Mouse (Mus musculus) MEL (cell line): ENCODE measurements around the gene Best1. TPM values are rescaled to one million over a fixed set of nuclear protein-coding genes. Genes with fewer than 3 reads are reported as not detected.
A peak's percentile ranks its signal among the peaks of the same experiment; 100 is the strongest.

ENCODE experiments used
- DNase-seq: peaks from one replicate; pipeline ENCODE4 v3.0.0; 2011; ENCODE audit warnings: low read depth, low spot score
- H3K27ac ChIP-seq: 2 replicates; pipeline ENCODE4 v1.5.1; 2012; ENCODE audit warnings: low read depth, mild to moderate bottlenecking, control low read depth, low read length, moderate library complexity; ENCODE audit not compliant: control insufficient read depth
- H3K27me3 ChIP-seq, 2 experiments: fragments of 150-350 bp in 1 of 2; sonication (generic) in 1 of 2; 2 replicates each; pipeline ENCODE4 v1.6.1; 2012; ENCODE audit warnings: low read length in 2 of 2, mild to moderate bottlenecking in 2 of 2, improper control_type of control experiment in 1 of 2, moderate library complexity in 1 of 2; ENCODE audit not compliant: insufficient read depth in 2 of 2, control insufficient read depth in 1 of 2
- H3K36me3 ChIP-seq, 2 experiments: 2 replicates each; pipeline ENCODE4 v1.6.1; 2012 to 2014; ENCODE audit warnings: low read length in 2 of 2, improper control_type of control experiment in 1 of 2, inconsistent platforms in 1 of 2, mild to moderate bottlenecking in 1 of 2; ENCODE audit not compliant: insufficient read depth in 2 of 2, control insufficient read depth in 1 of 2
- H3K4me1 ChIP-seq, 2 experiments: fragments of 150-350 bp in 1 of 2; sonication (generic) in 1 of 2; 2 replicates each; pipeline ENCODE4 v1.6.1; 2012; ENCODE audit warnings: low read length in 2 of 2, improper control_type of control experiment in 1 of 2, mild to moderate bottlenecking in 1 of 2; ENCODE audit not compliant: insufficient read depth in 2 of 2, control insufficient read depth in 1 of 2
- H3K4me3 ChIP-seq, 2 experiments: fragments of 150-350 bp in 1 of 2; sonication (generic) in 1 of 2; 2 replicates each; pipeline ENCODE4 v1.5.1; 2012; ENCODE audit warnings: low read depth in 2 of 2, low read length in 2 of 2, mild to moderate bottlenecking in 2 of 2, moderate library complexity in 2 of 2, control low read depth in 1 of 2, improper control_type of control experiment in 1 of 2; ENCODE audit not compliant: control insufficient read depth in 1 of 2, insufficient read depth in 1 of 2
- H3K79me2 ChIP-seq: 2 replicates; pipeline ENCODE4 v1.6.1; 2012; ENCODE audit warnings: mild to moderate bottlenecking, low read length, moderate library complexity; ENCODE audit not compliant: control insufficient read depth, poor library complexity, insufficient read depth
- H3K9ac ChIP-seq: 2 replicates; pipeline ENCODE4 v1.6.1; 2012; ENCODE audit warnings: low read depth, mild to moderate bottlenecking, control low read depth, low read length, moderate library complexity; ENCODE audit not compliant: control insufficient read depth, poor library complexity, severe bottlenecking
- H3K9me3 ChIP-seq: fragments of 150-350 bp; sonication (generic); replicated peaks from 2 replicates; pipeline ENCODE4 v1.6.1; 2012; ENCODE audit warnings: mild to moderate bottlenecking, low read length, improper control_type of control experiment, moderate library complexity; ENCODE audit not compliant: insufficient read depth
- CHD1 ChIP-seq: IDR thresholded peaks from 2 replicates; pipeline ENCODE4 v1.6.1; 2012; ENCODE audit warnings: low read depth, mild to moderate bottlenecking, inconsistent platforms, low read length, improper control_type of control experiment
- CHD2 ChIP-seq: IDR thresholded peaks from 2 replicates; pipeline ENCODE4 v1.6.1; 2011; ENCODE audit warnings: low read length, improper control_type of control experiment
- E2F4 ChIP-seq: IDR thresholded peaks from 2 replicates; pipeline ENCODE4 v1.6.1; 2011; ENCODE audit warnings: low read depth, low read length, improper control_type of control experiment, borderline replicate concordance
- EP300 ChIP-seq, 2 experiments: IDR thresholded peaks; 2 replicates each; pipeline ENCODE4 v1.6.1; 2011; ENCODE audit warnings: improper control_type of control experiment in 2 of 2, low read length in 2 of 2, low read depth in 1 of 2, mild to moderate bottlenecking in 1 of 2
- ETS1 ChIP-seq: IDR thresholded peaks from 2 replicates; pipeline ENCODE4 v1.6.1; 2012; ENCODE audit warnings: low read depth, mild to moderate bottlenecking, inconsistent platforms, low read length, improper control_type of control experiment, moderate library complexity
- GATA1 ChIP-seq: IDR thresholded peaks from 2 replicates; pipeline ENCODE4 v1.6.1; 2011; ENCODE audit warnings: low read depth, low read length, improper control_type of control experiment
- HCFC1 ChIP-seq: IDR thresholded peaks from 2 replicates; pipeline ENCODE4 v1.6.1; 2012; ENCODE audit warnings: low read depth, mild to moderate bottlenecking, inconsistent platforms, low read length, improper control_type of control experiment, moderate library complexity
- KAT2A ChIP-seq: conservative IDR thresholded peaks from 2 replicates; pipeline ENCODE4 v1.6.1; 2012; ENCODE audit warnings: low read depth, low read length, improper control_type of control experiment, inconsistent platforms
- MAFK ChIP-seq: IDR thresholded peaks from 2 replicates; pipeline ENCODE4 v1.6.1; 2011; ENCODE audit warnings: low read depth, mild to moderate bottlenecking, low read length, improper control_type of control experiment, borderline replicate concordance
- MAZ ChIP-seq: IDR thresholded peaks from 2 replicates; pipeline ENCODE4 v1.6.1; 2012; ENCODE audit warnings: low read depth, mild to moderate bottlenecking, inconsistent platforms, low read length, improper control_type of control experiment
- MEF2A ChIP-seq: IDR thresholded peaks from 2 replicates; pipeline ENCODE4 v1.6.1; 2014; ENCODE audit warnings: low read depth, mild to moderate bottlenecking, inconsistent platforms, low read length, improper control_type of control experiment; ENCODE audit not compliant: poor library complexity, insufficient replicate concordance, severe bottlenecking; ENCODE audit errors: extremely low read depth
- MXI1 ChIP-seq: IDR thresholded peaks from 2 replicates; pipeline ENCODE4 v1.6.1; 2011; ENCODE audit warnings: mild to moderate bottlenecking, low read depth, low read length, improper control_type of control experiment
- MYB ChIP-seq: IDR thresholded peaks from 2 replicates; pipeline ENCODE4 v1.6.1; 2011; ENCODE audit warnings: mild to moderate bottlenecking, low read depth, low read length, improper control_type of control experiment
- MYC ChIP-seq: IDR thresholded peaks from 2 replicates; pipeline ENCODE4 v1.6.1; 2011; ENCODE audit warnings: low read depth, mild to moderate bottlenecking, low read length, improper control_type of control experiment, moderate library complexity
- NELFE ChIP-seq: IDR thresholded peaks from 2 replicates; pipeline ENCODE4 v1.6.1; 2011; ENCODE audit warnings: low read depth, low read length, improper control_type of control experiment
- NRF1 ChIP-seq: IDR thresholded peaks from 2 replicates; pipeline ENCODE4 v1.6.1; 2014; ENCODE audit warnings: low read depth, mild to moderate bottlenecking, inconsistent platforms, low read length, improper control_type of control experiment, moderate library complexity; ENCODE audit not compliant: poor library complexity, insufficient read depth, severe bottlenecking
- POLR2A ChIP-seq, 2 experiments: IDR thresholded peaks; 2 replicates each; pipeline ENCODE4 v1.6.1; 2011 to 2012; ENCODE audit warnings: low read length in 2 of 2, mild to moderate bottlenecking in 2 of 2, control low read depth in 1 of 2, improper control_type of control experiment in 1 of 2, low read depth in 1 of 2, moderate library complexity in 1 of 2; ENCODE audit not compliant: control insufficient read depth in 1 of 2, insufficient read depth in 1 of 2, poor library complexity in 1 of 2
- POLR2AphosphoS2 ChIP-seq: IDR thresholded peaks from 2 replicates; pipeline ENCODE4 v1.6.1; 2011; ENCODE audit warnings: low read length, improper control_type of control experiment
- SIN3A ChIP-seq: IDR thresholded peaks from 2 replicates; pipeline ENCODE4 v1.6.1; 2012; ENCODE audit warnings: low read length, improper control_type of control experiment, inconsistent platforms
- SMC3 ChIP-seq: IDR thresholded peaks from 2 replicates; pipeline ENCODE4 v1.6.1; 2011; ENCODE audit warnings: low read depth, low read length, improper control_type of control experiment
- TBP ChIP-seq: IDR thresholded peaks from 2 replicates; pipeline ENCODE4 v1.8.0; 2011; ENCODE audit warnings: low read depth, low read length, improper control_type of control experiment
- USF1 ChIP-seq: IDR thresholded peaks from 2 replicates; pipeline ENCODE4 v1.6.1; 2014; ENCODE audit warnings: low read depth, mild to moderate bottlenecking, inconsistent platforms, low read length, improper control_type of control experiment, moderate library complexity
- ZC3H11A ChIP-seq: IDR thresholded peaks from 2 replicates; pipeline ENCODE4 v1.6.1; 2012; ENCODE audit warnings: low read depth, mild to moderate bottlenecking, inconsistent platforms, low read length, improper control_type of control experiment
- ZKSCAN1 ChIP-seq: IDR thresholded peaks from 2 replicates; pipeline ENCODE4 v1.6.1; 2012; ENCODE audit warnings: low read depth, mild to moderate bottlenecking, inconsistent platforms, low read length, improper control_type of control experiment, moderate library complexity
- ZNF384 ChIP-seq: IDR thresholded peaks from 2 replicates; pipeline ENCODE4 v1.6.1; 2012; ENCODE audit warnings: low read depth, mild to moderate bottlenecking, inconsistent platforms, low read length, improper control_type of control experiment
- polyA plus RNA-seq, 2 experiments: library from polyadenylated mRNA; stranded (reverse) in 1 of 2; unstranded in 1 of 2; fragments of >175 nt in 1 of 2; fragments of >200 nt in 1 of 2; gene quantifications; 2 replicates each; pipeline versions ENCODE4 v1.2.1 to v1.2.4; 2012; ENCODE audit warnings: low replicate concordance in 2 of 2, low read depth in 1 of 2; ENCODE audit not compliant: insufficient read length in 2 of 2, insufficient read depth in 1 of 2, missing spikeins in 1 of 2
- total RNA-seq: library from RNA; depleted of rRNA; stranded (reverse); fragments of 300-350 nt; gene quantifications from 2 replicates; pipeline ENCODE4 v1.2.3, GENCODE M21; 2012

Best1 gene
- total and polyA plus RNA-seq, 3 experiments = 0.08 TPM; not detected in 2

- no peak for TF ChIP-seq GATA1
- no peak for TF ChIP-seq MYB
- peak; percentile 44; the same call in 1 of the 2 replicates for TF ChIP-seq NRF1
- TF ChIP-seq MYC = peak; percentile 50; the same call in 1 of the 2 replicates
- peak; percentile 75 for TF ChIP-seq HCFC1
- peak; percentile 81; the same call in 1 of the 2 replicates for TF ChIP-seq SIN3A
- peak; percentile 90; the same call in 1 of the 2 replicates for TF ChIP-seq MAZ
- TF ChIP-seq CHD2 = no peak
- TF ChIP-seq ZKSCAN1 = no peak
- TF ChIP-seq MXI1 = peak; percentile 78; the same call in 1 of the 2 replicates
- peak; percentile 99 for TF ChIP-seq POLR2AphosphoS2
- TF ChIP-seq CHD1 = peak; percentile 86; the same call in 1 of the 2 replicates
- TF ChIP-seq ZC3H11A = no peak
- no peak for TF ChIP-seq MAFK
- TF ChIP-seq MEF2A = no peak
- TF ChIP-seq POLR2A (IDR thresholded peaks at IDR 0.05; ENCODE audit: control insufficient read depth in 1 of 2, insufficient read depth in 1 of 2, low read depth in 1 of 2, low read length in 2 of 2, poor library complexity in 1 of 2) = peak; percentile 97 to 98
- peak; percentile 68; the same call in 1 of the 2 replicates for TF ChIP-seq E2F4
- TF ChIP-seq NELFE = peak; percentile 100
- no peak; a peak in 2 of 4 replicates for TF ChIP-seq EP300 (IDR thresholded peaks at IDR 0.05; ENCODE audit: low read depth in 1 of 2, low read length in 2 of 2)
- TF ChIP-seq ZNF384 = no peak
- peak; percentile 97 for TF ChIP-seq TBP
- peak; percentile 51; the same call in 1 of the 2 replicates for TF ChIP-seq USF1
- no peak for TF ChIP-seq SMC3
These were observed 19.1 kb downstream of the Best1 start (continued) for GRCm38 (mm10) chr19:9982151-9982851.

- H3K27me3 ChIP-seq = no peaks in the 10 kb centered on the region
- H3K9me3 ChIP-seq = no peaks in the 10 kb centered on the region
- TF ChIP-seq E2F4 = no peak
- no peak for TF ChIP-seq KAT2A
- TF ChIP-seq POLR2AphosphoS2 = no peak
- TF ChIP-seq ETS1 = peak; percentile 30; the same call in 1 of the 2 replicates
- H3K79me2 ChIP-seq = peaks cover 25% of the 10 kb centered on the region
- peaks cover 36 to 40% of the 10 kb centered on the region in 2 experiments for H3K4me1 ChIP-seq
- H3K27ac ChIP-seq = peak overlapping the region; percentile 84
- peak; percentile 59 for DNase-seq
- peak overlapping the region; percentile 82 for H3K9ac ChIP-seq
- peaks cover 14 to 53% of the 10 kb centered on the region in 2 experiments for H3K36me3 ChIP-seq
- H3K4me3 ChIP-seq = peak overlapping the region; percentile 60 to 67
These were observed 19.8 kb downstream of the Best1 start for GRCm38 (mm10) chr19:9981621-9982020.
